Mouse (Mus musculus) megakaryocyte, embryonic 14.5 days (primary cell): ENCODE measurements around the gene Vgll4.

Experiments
- FLI1 ChIP-seq: IDR thresholded peaks from 2 replicates; pipeline ENCODE4 v1.6.1; 2012; ENCODE audit warnings: low read length, inconsistent platforms, mixed read lengths
- GATA1 ChIP-seq: IDR thresholded peaks from 3 replicates; pipeline ENCODE4 v1.6.1; 2012; ENCODE audit warnings: mixed read lengths, low read length, inconsistent platforms, borderline replicate concordance

DNA sequence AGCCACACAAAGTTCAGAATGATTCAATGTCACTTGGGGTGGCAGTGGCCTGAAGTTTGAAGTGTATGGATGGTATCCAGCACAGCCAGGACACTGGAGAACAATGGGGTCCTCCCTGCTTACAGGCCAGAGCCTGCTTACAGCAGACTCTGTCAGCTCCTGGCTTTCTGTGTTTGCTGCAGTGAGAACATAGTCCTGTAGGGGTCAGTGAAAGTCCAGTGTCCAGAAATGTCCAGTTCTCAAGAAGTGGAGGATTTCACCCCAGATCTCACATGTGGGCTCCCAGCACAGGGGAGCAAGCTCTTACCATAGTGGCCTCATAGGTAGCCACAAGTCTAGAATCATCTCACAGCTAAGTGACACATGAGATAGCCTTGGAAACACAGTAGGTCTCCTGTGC lies 40.4 kb downstream of the Vgll4 start:
- TF ChIP-seq GATA1 (no peak), FLI1 (no peak)
